Mouse (Mus musculus): ENCODE data around the gene Paxx.

Paxx gene

DNA sequence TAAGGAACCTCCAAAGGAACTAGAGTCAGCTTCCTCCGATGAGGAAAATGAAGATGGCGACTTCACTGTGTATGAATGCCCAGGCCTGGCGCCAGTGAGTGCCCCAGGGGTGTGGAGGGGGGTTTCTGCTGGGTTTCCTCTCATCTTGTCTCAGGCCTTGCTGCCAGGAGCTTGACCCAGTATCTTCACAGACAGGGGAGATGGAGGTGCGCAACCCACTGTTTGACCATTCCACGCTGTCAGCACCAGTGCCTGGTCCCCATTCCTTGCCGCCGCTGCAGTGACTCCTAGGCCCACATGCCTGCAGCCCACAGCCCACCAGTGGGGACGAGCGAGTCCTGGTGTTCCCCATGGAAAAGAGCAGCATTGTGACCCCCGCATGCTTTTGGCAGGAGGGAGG, 52.0 kb downstream of the Paxx start:
- no peak for DNase-seq (ENCODE audit: low read depth, low spot score)

Measured in telencephalon, adult 2 months (tissue).